Mouse (Mus musculus) heart, postnatal 0 days (tissue): ENCODE measurements around the gene Cetn4. TPM values are rescaled to one million over a fixed set of nuclear protein-coding genes. Genes with fewer than 3 reads are reported as not detected.

Experiments
- ATAC-seq: fragments of 200-750 bp; cut with Nextera tagmentation; 2 replicates; pipeline ENCODE4 v1.8.0; 2017; ENCODE audit warnings: low read depth, moderate number of reproducible peaks, moderate library complexity; ENCODE audit not compliant: insufficient read depth
- DNase-seq: peaks from one replicate; pipeline ENCODE4 v3.0.0-alpha.2; 2016; ENCODE audit warnings: low spot score
- H3K27ac ChIP-seq: fragments of 300-500 bp; sonication (generic); 2 replicates; pipeline ENCODE4 v1.5.1; 2014; ENCODE audit warnings: low read depth, mild to moderate bottlenecking
- H3K27me3 ChIP-seq: fragments of 300-500 bp; sonication (generic); 2 replicates; pipeline ENCODE4 v1.6.1; 2014; ENCODE audit warnings: low read length, mixed read lengths; ENCODE audit not compliant: control insufficient read depth, insufficient read depth
- H3K36me3 ChIP-seq: fragments of 300-500 bp; sonication (generic); replicated peaks from 2 replicates; pipeline ENCODE4 v1.6.1; 2014; ENCODE audit warnings: low read length, mixed read lengths; ENCODE audit not compliant: control insufficient read depth, insufficient read depth
- H3K4me1 ChIP-seq: fragments of 300-500 bp; sonication (generic); 2 replicates; pipeline ENCODE4 v1.6.1; 2014; ENCODE audit warnings: antibody characterized with exemption; ENCODE audit not compliant: control insufficient read depth, insufficient read depth
- H3K4me2 ChIP-seq: fragments of 300-500 bp; sonication (generic); 2 replicates; pipeline ENCODE4 v1.6.1; 2014; ENCODE audit warnings: low read depth, mild to moderate bottlenecking, low read length, moderate library complexity
- H3K4me3 ChIP-seq: fragments of 300-500 bp; sonication (generic); 2 replicates; pipeline ENCODE4 v1.5.1; 2014; ENCODE audit warnings: low read depth, low read length
- H3K9ac ChIP-seq: fragments of 300-500 bp; sonication (generic); replicated peaks from 2 replicates; pipeline ENCODE4 v1.6.1; 2014; ENCODE audit warnings: low read depth, low read length, mixed read lengths
- H3K9me3 ChIP-seq: fragments of 300-500 bp; sonication (generic); replicated peaks from 2 replicates; pipeline ENCODE4 v1.6.1; 2016; ENCODE audit warnings: low read length; ENCODE audit not compliant: control insufficient read depth
- CTCF ChIP-seq: IDR thresholded peaks from 2 replicates; pipeline ENCODE4 v1.5.1; 2016; ENCODE audit warnings: antibody characterized with exemption, control low read depth, low read depth
- EP300 ChIP-seq: IDR thresholded peaks from 2 replicates; pipeline ENCODE4 v1.6.1; 2016; ENCODE audit warnings: antibody characterized with exemption, low read depth
- WGBS: fragments of 180-500 bp; shearing (Covaris S2); extraction: QIAGEN DNeasy Blood & Tissue Kit; methylation state at CpG from one replicate; pipeline ENCODE4 v1.1.7; 2014; 5-methylcytosine and 5-hydroxymethylcytosine counted together
- polyA plus RNA-seq: library from polyadenylated mRNA; unstranded; fragments of >200 nt; fragmentation: Nextera tagmentation; extraction: Ambion mirVana; gene quantifications from 2 replicates; pipeline ENCODE4 v1.2.1, GENCODE M21; 2015
- total RNA-seq: library from RNA; depleted of rRNA; stranded (reverse); fragments of >200 nt; gene quantifications from 2 replicates; pipeline ENCODE4 v1.2.3, GENCODE M21; 2014; ENCODE audit warnings: low replicate concordance; rRNA removed

Cetn4 gene
- total and polyA plus RNA-seq, 2 experiments from 2014 or later = 0.04 to 1.2 TPM

DNA sequence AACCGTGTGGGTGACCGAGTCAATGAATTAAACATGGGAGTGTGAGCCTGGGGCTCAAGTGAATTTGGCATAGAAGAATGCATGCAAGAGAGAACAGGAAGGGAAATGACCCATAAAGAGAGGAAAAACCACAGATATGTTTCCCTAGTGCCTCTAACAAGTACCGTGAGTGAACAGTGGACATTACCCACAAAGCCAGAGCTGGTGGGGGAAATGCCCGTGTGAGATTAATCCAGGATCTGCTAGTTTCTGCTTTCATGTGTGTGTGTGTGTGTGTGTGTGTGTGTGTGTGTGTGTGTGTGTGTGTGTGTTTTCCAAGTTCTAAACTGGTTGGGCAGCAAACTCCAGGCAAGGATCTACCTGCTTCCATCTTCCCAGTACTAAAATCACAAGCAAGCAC lies 42.6 kb downstream of the Cetn4 start:
- ATAC-seq (no peak), DNase-seq (no peak)
- Histone ChIP-seq H3K27me3 (no peaks in the 10 kb centered on the region), H3K9ac (no peak overlapping the region), H3K4me2 (no peak overlapping the region), H3K36me3 (no peaks in the 10 kb centered on the region), H3K4me1 (no peaks in the 10 kb centered on the region), H3K4me3 (no peak overlapping the region), H3K27ac (no peak overlapping the region), H3K9me3 (no peaks in the 10 kb centered on the region)
- TF ChIP-seq EP300 = no peak
- 83% methylated on average over 4 of the region's 4 CpGs for WGBS

DNA sequence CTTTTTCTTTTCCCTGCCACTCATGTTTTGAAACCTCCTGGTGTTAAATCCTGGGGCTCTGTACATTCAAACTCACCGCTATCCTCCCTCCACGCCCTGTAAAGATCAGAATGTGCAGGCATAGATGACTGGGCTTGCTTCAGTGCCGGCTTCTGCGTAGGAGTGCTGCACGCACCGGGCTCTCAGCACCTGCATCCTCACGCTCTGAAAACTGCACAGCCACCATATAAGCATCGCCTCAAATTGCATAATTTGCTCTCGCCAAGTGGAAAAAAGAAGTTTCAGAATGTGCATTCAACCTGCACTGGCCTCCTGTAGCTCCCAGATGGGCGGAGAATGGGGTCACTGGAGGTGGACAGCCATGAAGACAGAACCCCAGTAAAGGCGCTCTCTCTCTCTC lies 44.2 kb downstream of the Cetn4 start:
- no peaks in the 10 kb centered on the region for H3K4me1 ChIP-seq
- ATAC-seq (no peak), DNase-seq (no peak)
- no peak overlapping the region for H3K27ac ChIP-seq
- H3K36me3 ChIP-seq = no peaks in the 10 kb centered on the region
- H3K4me2 ChIP-seq = no peak overlapping the region
- no peaks in the 10 kb centered on the region for H3K9me3 ChIP-seq
- WGBS = 83% methylated on average over 11 of the region's 11 CpGs
- no peak overlapping the region for H3K4me3 ChIP-seq
- no peak overlapping the region for H3K9ac ChIP-seq
- no peaks in the 10 kb centered on the region for H3K27me3 ChIP-seq
- TF ChIP-seq EP300 (no peak), CTCF (no peak)

DNA sequence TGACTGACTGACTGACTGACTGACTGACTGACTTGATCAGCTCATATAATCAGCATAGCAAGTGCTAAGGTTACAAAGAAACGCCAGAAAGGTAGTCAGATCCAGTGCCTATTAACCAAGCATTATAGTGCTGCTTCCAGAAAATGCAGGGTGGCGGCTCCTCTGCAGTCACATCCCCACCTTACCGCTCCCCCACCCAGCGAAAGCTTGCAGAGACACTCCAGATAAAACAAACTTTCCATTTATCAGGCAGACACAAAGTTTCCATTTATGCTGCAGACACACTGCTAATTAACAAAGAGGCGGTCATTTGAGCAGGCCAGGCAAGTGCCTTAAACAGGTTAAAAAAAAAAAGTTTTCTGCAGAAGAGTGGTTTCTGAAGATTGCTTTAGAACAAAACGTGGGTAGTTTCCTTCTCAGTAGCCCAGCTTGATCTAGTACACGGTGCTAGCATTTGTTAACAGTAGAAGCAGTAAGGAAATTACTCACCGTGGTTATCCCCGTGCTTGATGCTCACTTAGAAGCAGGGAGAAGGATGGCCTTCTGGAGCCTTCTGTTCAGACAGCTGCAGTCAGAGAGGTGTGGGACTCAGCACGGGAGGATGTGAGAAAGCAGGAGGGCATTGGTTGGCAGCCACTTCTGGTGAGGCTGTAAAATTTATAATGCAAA lies 53.0 kb downstream of the Cetn4 start:
- Histone ChIP-seq H3K4me3 (no peak overlapping the region), H3K27ac (no peak overlapping the region), H3K4me2 (no peak overlapping the region), H3K9ac (no peak overlapping the region), H3K27me3 (no peaks in the 10 kb centered on the region), H3K9me3 (no peaks in the 10 kb centered on the region), H3K36me3 (no peaks in the 10 kb centered on the region), H3K4me1 (no peaks in the 10 kb centered on the region)
- no peak for ATAC-seq
- TF ChIP-seq CTCF (no peak), EP300 (no peak)
- 45% methylated on average over 10 of the region's 10 CpGs for WGBS
- DNase-seq = no peak

DNA sequence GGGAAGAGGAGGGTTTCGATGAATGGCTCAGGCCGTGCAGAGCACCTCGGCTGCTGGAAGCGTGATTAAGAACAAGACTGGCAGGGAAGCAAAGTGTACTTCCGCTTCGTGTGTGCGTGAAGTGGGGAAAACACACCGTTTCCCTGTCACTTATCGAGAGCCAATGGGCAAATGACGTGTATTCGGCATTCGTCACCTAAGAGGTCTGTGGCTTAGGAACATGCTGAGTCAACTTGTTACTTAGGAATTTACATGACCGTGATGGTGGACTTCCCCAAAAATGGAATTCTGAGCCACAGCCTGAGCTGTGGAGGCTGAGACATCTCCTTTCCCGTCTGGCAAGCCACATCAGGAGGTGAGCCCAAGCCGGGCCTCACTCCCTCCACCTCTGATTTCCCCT lies 54.7 kb downstream of the Cetn4 start:
- Histone ChIP-seq H3K4me3 (no peak overlapping the region), H3K4me1 (no peaks in the 10 kb centered on the region), H3K4me2 (no peak overlapping the region), H3K9me3 (no peaks in the 10 kb centered on the region), H3K27ac (no peak overlapping the region), H3K9ac (no peak overlapping the region), H3K36me3 (no peaks in the 10 kb centered on the region), H3K27me3 (no peaks in the 10 kb centered on the region)
- ATAC-seq (no peak), DNase-seq (no peak)
- WGBS = 78% methylated on average over 15 of the region's 15 CpGs
- TF ChIP-seq EP300 = no peak
- no peak for TF ChIP-seq CTCF

Other genes with a start within 250 kb of the Cetn4 start
- not detected in 2 replicates for gene Adad1, start 249.2 kb downstream of the Cetn4 start, total RNA-seq
- gene Adad1, start 249.2 kb downstream of the Cetn4 start, polyA plus RNA-seq = 0.05 and 0.08 TPM in 2 replicates
- not detected in 2 replicates for gene Il2, start 186.7 kb downstream of the Cetn4 start, total RNA-seq
- 0.42 and 0.54 TPM in 2 replicates for gene Il2, start 186.7 kb downstream of the Cetn4 start, polyA plus RNA-seq
- gene Il21, start 80.1 kb downstream of the Cetn4 start, total RNA-seq = not detected in 2 replicates
- not detected in 2 replicates for gene Il21, start 80.1 kb downstream of the Cetn4 start, polyA plus RNA-seq
- 0.73 and 4.9 TPM in 2 replicates for gene Bbs12, start 154 bp downstream of the Cetn4 start, total RNA-seq
- 3.1 TPM in 2 replicates for gene Bbs12, start 154 bp downstream of the Cetn4 start, polyA plus RNA-seq
- 2.2 and 3.4 TPM in 2 replicates for gene Fgf2, start 35.6 kb upstream of the Cetn4 start, total RNA-seq
- gene Fgf2, start 35.6 kb upstream of the Cetn4 start, polyA plus RNA-seq = 0.86 and 1.1 TPM in 2 replicates
- gene Spata5, start 107.2 kb upstream of the Cetn4 start, total RNA-seq = 11.1 and 17.0 TPM in 2 replicates
- 13.8 and 18.7 TPM in 2 replicates for gene Spata5, start 107.2 kb upstream of the Cetn4 start, polyA plus RNA-seq
- 9.8 and 38.8 TPM in 2 replicates for gene Nudt6, start 107.5 kb upstream of the Cetn4 start, total RNA-seq
- gene Nudt6, start 107.5 kb upstream of the Cetn4 start, polyA plus RNA-seq = 23.6 and 25.4 TPM in 2 replicates